Mouse (Mus musculus) small intestine, adult 2 months (tissue): ENCODE data around the gene Dleu7.

ENCODE experiments used
- CTCF ChIP-seq: fragments of 200-500 bp; IDR thresholded peaks from 2 replicates; pipeline ENCODE4 v1.5.1; 2012; ENCODE audit warnings: low read depth, mild to moderate bottlenecking, control low read depth, inconsistent platforms, low read length, moderate library complexity, mixed read lengths; ENCODE audit not compliant: insufficient replicate concordance, insufficient read length; ENCODE audit errors: extremely low read depth
- POLR2A ChIP-seq: fragments of 200-500 bp; IDR thresholded peaks from 2 replicates; pipeline ENCODE4 v1.6.1; 2012; ENCODE audit warnings: low read depth, mild to moderate bottlenecking, control low read depth, inconsistent platforms, low read length, moderate library complexity

- TF ChIP-seq CTCF (no peak), POLR2A (no peak)
Observed at GRCm38 (mm10) chr14:62292166-62292487, 720 bp downstream of the Dleu7 start.
